Mouse (Mus musculus): ENCODE measurements around the gene Arhgap23.

Gene Arhgap23

GRCm38 (mm10) chr11:97534442-97535307 is 119.3 kb downstream of the Arhgap23 start:
- DNase-seq (ENCODE audit: low spot score): no peak

- no peak for DNase-seq (ENCODE audit: low spot score)
Observed at GRCm38 (mm10) chr11:97535308-97535630, 119.9 kb downstream of the Arhgap23 start.

GRCm38 (mm10) chr11:97535660-97536059 is 120.3 kb downstream of the Arhgap23 start:
- no peak for DNase-seq (ENCODE audit: low spot score)

- DNase-seq (ENCODE audit: low spot score): no peak
Observed at GRCm38 (mm10) chr11:97536083-97536747, 120.9 kb downstream of the Arhgap23 start.

GRCm38 (mm10) chr11:97536835-97537579 is 121.7 kb downstream of the Arhgap23 start:
- peak; percentile 40 for DNase-seq (ENCODE audit: low spot score)

GRCm38 (mm10) chr11:97537580-97538089 is 122.3 kb downstream of the Arhgap23 start:
- DNase-seq (ENCODE audit: low spot score): no peak

GRCm38 (mm10) chr11:97539622-97540021 is 124.3 kb downstream of the Arhgap23 start:
- DNase-seq (ENCODE audit: low spot score): no peak

GRCm38 (mm10) chr11:97540136-97540535 is 124.8 kb downstream of the Arhgap23 start:
- DNase-seq (ENCODE audit: low spot score): no peak

- DNase-seq (ENCODE audit: low spot score): no peak
Observed at GRCm38 (mm10) chr11:97540604-97541003, 125.3 kb downstream of the Arhgap23 start.

GRCm38 (mm10) chr11:97542171-97543150 is 127.1 kb downstream of the Arhgap23 start:
- peak; percentile 77 for DNase-seq (ENCODE audit: low spot score)

- DNase-seq (ENCODE audit: low spot score): no peak
Observed at GRCm38 (mm10) chr11:97543181-97543733, 127.9 kb downstream of the Arhgap23 start.

GRCm38 (mm10) chr11:97543883-97544282 is 128.6 kb downstream of the Arhgap23 start:
- no peak for DNase-seq (ENCODE audit: low spot score)

GRCm38 (mm10) chr11:97545808-97546560 is 130.7 kb downstream of the Arhgap23 start:
- DNase-seq (ENCODE audit: low spot score): no peak

- peak; percentile 86 for DNase-seq (ENCODE audit: low spot score)
Observed at GRCm38 (mm10) chr11:97546804-97547411, 131.6 kb downstream of the Arhgap23 start.

GRCm38 (mm10) chr11:97547957-97548706 is 132.8 kb downstream of the Arhgap23 start:
- no peak for DNase-seq (ENCODE audit: low spot score)

- DNase-seq (ENCODE audit: low spot score): no peak
Observed at GRCm38 (mm10) chr11:97548757-97549156, 133.4 kb downstream of the Arhgap23 start.
